Comparison of ENCODE assay signal across 9 mouse cellular contexts in the genomic region with DNA sequence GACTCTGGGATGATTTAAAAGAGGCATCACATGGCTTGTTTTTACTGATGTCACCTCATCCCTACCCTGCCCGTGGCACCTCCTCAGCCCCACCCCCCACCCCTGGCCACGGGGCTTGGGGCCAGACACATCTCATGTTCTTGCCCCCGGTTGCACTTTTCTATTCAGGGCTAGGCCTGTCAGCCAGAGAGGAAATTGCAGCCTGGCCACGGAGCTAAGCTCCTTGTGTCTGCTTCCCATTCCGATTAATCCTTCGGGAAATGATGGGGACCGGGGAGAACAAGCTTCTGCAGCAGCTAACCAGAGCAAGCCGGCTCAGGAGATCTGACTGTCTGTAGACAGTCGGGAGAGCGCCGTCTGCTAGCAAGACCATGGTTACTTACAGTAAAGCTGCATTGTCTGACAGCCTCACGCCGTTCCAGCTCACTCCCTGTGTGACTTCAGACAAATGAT. TPM values are rescaled to one million over a fixed set of nuclear protein-coding genes. Genes with fewer than 3 reads are reported as not detected.
DNase-seq lines count a peak whose midpoint lies in the region; ATAC-seq lines count a peak whose summit lies in the region.
"Had no signal": no experiment of that assay in that cellular context is flagged by ENCODE, and none has a peak within 500 bp of the region (broad histone marks: within the 10 kb centered on the region; RNA-seq: fewer than 3 reads in every experiment).

No protein-coding gene starts in this region.

- peak; percentile 24 for DNase-seq in embryo, embryonic 10 days (ENCODE audit: low spot score)
- no peak for DNase-seq in embryo, embryonic 9.5 days (ENCODE audit: extremely low spot score)
- peak; percentile 25 to 31 for DNase-seq in heart, postnatal 36 days
- DNase-seq in spleen, adult 12 weeks (ENCODE audit: low spot score), result no peak
- no peak for DNase-seq in layer of hippocampus, adult 9-10 months (ENCODE audit: low spot score)
- DNase-seq in right cerebral cortex, postnatal 10 days (ENCODE audit: low spot score in 2 of 2), result no peak

- ATAC-seq in embryonic facial prominence, embryonic 13.5 days (ENCODE audit: insufficient number of reproducible peaks, insufficient read depth, low FRiP score, low TSS enrichment, low read depth), result 0 out of 2 replicates have a peak, but pooled peaks have one; percentile 21
- ATAC-seq in limb, embryonic 12.5 days (ENCODE audit: insufficient number of reproducible peaks, insufficient read depth, low FRiP score, low TSS enrichment, low read depth), result peak; percentile 39; the same call in 1 of the 2 replicates

- 11% methylated on average over 13 of the region's 13 CpGs for WGBS in embryonic facial prominence, embryonic 13.5 days
- 38% methylated on average over 13 of the region's 13 CpGs for WGBS in limb, embryonic 12.5 days

- no peak overlapping the region for H3K4me2 ChIP-seq in embryonic facial prominence, embryonic 13.5 days
- H3K4me2 ChIP-seq in limb, embryonic 12.5 days, result no peak overlapping the region

- H3K4me1 ChIP-seq in embryonic facial prominence, embryonic 13.5 days, result peaks cover 30% of the 10 kb centered on the region
- H3K4me1 ChIP-seq in limb, embryonic 12.5 days (replicated peaks), result peaks cover 43% of the 10 kb centered on the region

- H3K36me3 ChIP-seq in embryonic facial prominence, embryonic 13.5 days, result peaks cover 73% of the 10 kb centered on the region
- H3K36me3 ChIP-seq in limb, embryonic 12.5 days, result peaks cover 88% of the 10 kb centered on the region

- peak overlapping the region; percentile 54 for H3K9ac ChIP-seq in embryonic facial prominence, embryonic 13.5 days
- H3K9ac ChIP-seq in limb, embryonic 12.5 days (replicated peaks), result no peak overlapping the region; the same call in 1 of the 2 replicates

- H3K27me3 ChIP-seq in embryonic facial prominence, embryonic 13.5 days, result no peaks in the 10 kb centered on the region
- no peaks in the 10 kb centered on the region for H3K27me3 ChIP-seq in limb, embryonic 12.5 days

- intact Hi-C loops in heart, postnatal 36 days (cut with DNase I), result loop anchor here (5.0 kb wide), 2 partner anchors 39 to 79 kb away; a partner anchor contains a TSS

- no peak overlapping the region for H3K4me3 ChIP-seq in embryonic facial prominence, embryonic 13.5 days
- H3K4me3 ChIP-seq in limb, embryonic 12.5 days (replicated peaks), result no peak overlapping the region

- peak overlapping the region; percentile 55 for H3K27ac ChIP-seq in embryonic facial prominence, embryonic 13.5 days
- H3K27ac ChIP-seq in limb, embryonic 12.5 days, result peak overlapping the region; percentile 80

- no peaks in the 10 kb centered on the region for H3K9me3 ChIP-seq in embryonic facial prominence, embryonic 13.5 days
- H3K9me3 ChIP-seq in limb, embryonic 12.5 days, result no peaks in the 10 kb centered on the region

RNA-seq across cellular contexts. Expression of a gene that starts 40.7 kb away (rescaled TPM):
- polyA plus RNA-seq in embryonic facial prominence, embryonic 13.5 days (2015; fragmentation: Nextera tagmentation; extraction: Ambion mirVana), result 0.31 TPM in 1 of 2 replicates, not detected in the other
- under 1 TPM in 1 of 2 experiments, not detected in 1; 0.33 TPM for total RNA-seq in heart, postnatal 36 days (2021)
- polyA plus RNA-seq in limb, embryonic 12.5 days (2016; fragmentation: Nextera tagmentation; extraction: Ambion mirVana), result not detected in 2 replicates
- polyA plus RNA-seq: C2C12 had no signal

RNA-seq across cellular contexts. Expression of a gene that starts 50.3 kb away (rescaled TPM):
- polyA plus RNA-seq in embryonic facial prominence, embryonic 13.5 days (2015; fragmentation: Nextera tagmentation; extraction: Ambion mirVana), result 2.0 and 2.1 TPM in 2 replicates
- under 1 TPM in 1 of 2 experiments, not detected in 1; 0.14 TPM for total RNA-seq in heart, postnatal 36 days (2021)
- 1.6 and 1.8 TPM in 2 replicates for polyA plus RNA-seq in limb, embryonic 12.5 days (2016; fragmentation: Nextera tagmentation; extraction: Ambion mirVana)

Comparison
In these comparisons a context has a peak if more than half of its experiments do, and no peak if none do; other contexts are left out.
1. DNase-seq: peak in embryo, embryonic 10 days (single experiment) and heart, postnatal 36 days (2 of 2); none in embryo, embryonic 9.5 days (single experiment), spleen, adult 12 weeks (single experiment), layer of hippocampus, adult 9-10 months (single experiment) and right cerebral cortex, postnatal 10 days (0 of 2).